Mouse (Mus musculus) midbrain, embryonic 11.5 days (tissue): ENCODE results near the gene Gm7792. TPM values are rescaled to one million over a fixed set of nuclear protein-coding genes. Genes with fewer than 3 reads are reported as not detected.
"Not testable (repeated sequence)": the region's sequence is repeated elsewhere in the genome, so short reads cannot be mapped to it uniquely, and the experiment has no call there.

Experiments
- ATAC-seq: fragments of 200-750 bp; cut with Nextera tagmentation; 2 replicates; pipeline ENCODE4 v1.8.0; 2017; ENCODE audit warnings: moderate TSS enrichment, moderate library complexity; ENCODE audit not compliant: low FRiP score
- DNase-seq: peaks from one replicate; pipeline ENCODE4 v3.0.0; 2015; ENCODE audit warnings: low spot score; ENCODE audit errors: missing footprints
- H3K27ac ChIP-seq: fragments of 300-500 bp; sonication (generic); 2 replicates; pipeline ENCODE4 v1.5.1; 2014; ENCODE audit warnings: low read depth, low read length
- H3K27me3 ChIP-seq: fragments of 300-500 bp; sonication (generic); 2 replicates; pipeline ENCODE4 v1.6.1; 2014; ENCODE audit warnings: mild to moderate bottlenecking, low read length, moderate library complexity, mixed read lengths; ENCODE audit not compliant: control insufficient read depth, insufficient read depth
- H3K36me3 ChIP-seq: fragments of 300-500 bp; sonication (generic); 2 replicates; pipeline ENCODE4 v1.6.1; 2014; ENCODE audit warnings: mild to moderate bottlenecking, low read length, moderate library complexity, mixed read lengths; ENCODE audit not compliant: control insufficient read depth, insufficient read depth
- H3K4me1 ChIP-seq: fragments of 300-500 bp; sonication (generic); 2 replicates; pipeline ENCODE4 v1.6.1; 2014; ENCODE audit warnings: low read length; ENCODE audit not compliant: control insufficient read depth, insufficient read depth
- H3K4me2 ChIP-seq: fragments of 300-500 bp; sonication (generic); 2 replicates; pipeline ENCODE4 v1.6.1; 2014; ENCODE audit warnings: mild to moderate bottlenecking, moderate library complexity
- H3K4me3 ChIP-seq: fragments of 300-500 bp; sonication (generic); 2 replicates; pipeline ENCODE4 v1.5.1; 2014; ENCODE audit warnings: low read depth, low read length
- H3K9ac ChIP-seq: fragments of 300-500 bp; sonication (generic); 2 replicates; pipeline ENCODE4 v1.6.1; 2014; ENCODE audit warnings: low read length
- H3K9me3 ChIP-seq: fragments of 300-500 bp; sonication (generic); 2 replicates; pipeline ENCODE4 v1.6.1; 2016; ENCODE audit warnings: low read length; ENCODE audit not compliant: control insufficient read depth
- WGBS: fragments of 180-500 bp; shearing (Covaris S2); extraction: QIAGEN DNeasy Blood & Tissue Kit; methylation state at CpG from one replicate; pipeline ENCODE4 v1.1.7; 2014; 5-methylcytosine and 5-hydroxymethylcytosine counted together
- polyA plus RNA-seq: library from polyadenylated mRNA; unstranded; fragments of >200 nt; fragmentation: Nextera tagmentation; extraction: Ambion mirVana; gene quantifications from 2 replicates; pipeline ENCODE4 v1.2.1, GENCODE M21; 2014

The Gm7792 gene
- polyA plus RNA-seq, result not detected in 2 replicates

- H3K4me1 ChIP-seq, H3K36me3 ChIP-seq, H3K4me2 ChIP-seq, H3K27me3 ChIP-seq, H3K4me3 ChIP-seq, H3K27ac ChIP-seq, H3K9ac ChIP-seq, ATAC-seq, H3K9me3 ChIP-seq, DNase-seq: not testable (repeated sequence)
- 100% methylated on average over 1 of the region's 2 CpGs for WGBS
Measured at GRCm38 (mm10) chr5:93843476-93843875, at the start of gene Gm7792. Gm7792 (plus strand) TSS chr5:93843776.

Other genes starting within 250 kb of the Gm7792 start
- not detected in 2 replicates for gene C87414, start 172.2 kb upstream of the Gm7792 start, polyA plus RNA-seq
- gene Gm16429, start 85.3 kb downstream of the Gm7792 start, polyA plus RNA-seq, result not detected in 2 replicates
- not detected in 2 replicates for gene BC061212, start 226.8 kb downstream of the Gm7792 start, polyA plus RNA-seq
- gene Gm6351, start 232.6 kb downstream of the Gm7792 start, polyA plus RNA-seq, result not detected in 2 replicates